Mouse (Mus musculus) heart, embryonic 15.5 days (tissue): Measurements from ENCODE around the gene Hmgcll1. TPM values are rescaled to one million over a fixed set of nuclear protein-coding genes. Genes with fewer than 3 reads are reported as not detected.
A peak's percentile ranks its signal among the peaks of the same experiment; 100 is the strongest.

Experiments used
- ATAC-seq: fragments of 200-750 bp; cut with Nextera tagmentation; replicated peaks from 2 replicates; pipeline ENCODE4 v1.8.0; 2017; ENCODE audit warnings: low read depth, moderate TSS enrichment; ENCODE audit not compliant: insufficient number of reproducible peaks, insufficient read depth, low FRiP score
- H3K27ac ChIP-seq: fragments of 300-500 bp; sonication (generic); 2 replicates; pipeline ENCODE4 v1.5.1; 2015; ENCODE audit warnings: mild to moderate bottlenecking, inconsistent platforms
- H3K27me3 ChIP-seq: fragments of 300-500 bp; sonication (generic); 2 replicates; pipeline ENCODE4 v1.6.1; 2015; ENCODE audit warnings: inconsistent platforms
- H3K36me3 ChIP-seq: fragments of 300-500 bp; sonication (generic); 2 replicates; pipeline ENCODE4 v1.6.1; 2015; ENCODE audit warnings: mild to moderate bottlenecking, inconsistent platforms
- H3K4me1 ChIP-seq: fragments of 300-500 bp; sonication (generic); replicated peaks from 2 replicates; pipeline ENCODE4 v1.6.1; 2015; ENCODE audit warnings: inconsistent platforms
- H3K4me2 ChIP-seq: fragments of 300-500 bp; sonication (generic); 2 replicates; pipeline ENCODE4 v1.6.1; 2015; ENCODE audit warnings: inconsistent platforms, mild to moderate bottlenecking, moderate library complexity
- H3K4me3 ChIP-seq: fragments of 300-500 bp; sonication (generic); 2 replicates; pipeline ENCODE4 v1.5.1; 2015; ENCODE audit warnings: mild to moderate bottlenecking, inconsistent platforms
- H3K9ac ChIP-seq: fragments of 300-500 bp; sonication (generic); 2 replicates; pipeline ENCODE4 v1.6.1; 2015; ENCODE audit warnings: mild to moderate bottlenecking, inconsistent platforms
- H3K9me3 ChIP-seq: fragments of 300-500 bp; sonication (generic); replicated peaks from 2 replicates; pipeline ENCODE4 v1.6.1; 2016; ENCODE audit warnings: inconsistent platforms
- WGBS: fragments of 180-500 bp; shearing (Covaris S2); methylation state at CpG from one replicate; pipeline ENCODE4 v1.1.7; 2015; ENCODE audit warnings: mixed read lengths; 5-methylcytosine and 5-hydroxymethylcytosine counted together
- polyA plus RNA-seq: library from polyadenylated mRNA; unstranded; fragments of >200 nt; fragmentation: Nextera tagmentation; extraction: Ambion mirVana; gene quantifications from 2 replicates; pipeline ENCODE4 v1.2.1, GENCODE M21; 2015

The Hmgcll1 gene
- polyA plus RNA-seq, 1 experiment from 2014 or later: 1.0 TPM

DNA sequence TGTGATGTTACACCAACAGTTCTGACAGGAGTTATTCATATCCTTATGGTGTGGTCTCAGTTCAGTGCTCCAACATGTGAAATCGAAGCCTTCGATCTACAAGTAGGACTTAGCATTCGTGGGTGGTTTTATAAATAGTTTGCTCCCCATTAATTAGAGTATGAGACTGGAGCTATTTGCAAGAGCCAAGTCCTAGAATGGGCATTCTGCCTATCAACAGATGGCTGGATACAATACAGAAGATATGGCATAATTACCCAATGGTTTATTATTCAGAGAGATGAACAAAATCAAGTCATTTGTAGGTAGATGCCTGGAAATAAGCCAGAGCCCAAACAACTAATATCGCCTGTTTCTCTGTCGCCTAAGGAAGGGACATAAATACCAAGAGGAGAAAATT lies 1.3 kb downstream of the Hmgcll1 start:
- Histone ChIP-seq H3K27me3 (no peaks in the 10 kb centered on the region), H3K36me3 (no peaks in the 10 kb centered on the region), H3K9me3 (no peaks in the 10 kb centered on the region), H3K4me3 (no peak overlapping the region), H3K4me2 (no peak overlapping the region), H3K9ac (no peak overlapping the region), H3K27ac (no peak overlapping the region), H3K4me1 (0 out of 2 replicates have a peak, but pooled peaks cover 6% of the 10 kb centered on the region)
- no peak for ATAC-seq
- WGBS: 93% methylated on average over 5 of the region's 5 CpGs

DNA sequence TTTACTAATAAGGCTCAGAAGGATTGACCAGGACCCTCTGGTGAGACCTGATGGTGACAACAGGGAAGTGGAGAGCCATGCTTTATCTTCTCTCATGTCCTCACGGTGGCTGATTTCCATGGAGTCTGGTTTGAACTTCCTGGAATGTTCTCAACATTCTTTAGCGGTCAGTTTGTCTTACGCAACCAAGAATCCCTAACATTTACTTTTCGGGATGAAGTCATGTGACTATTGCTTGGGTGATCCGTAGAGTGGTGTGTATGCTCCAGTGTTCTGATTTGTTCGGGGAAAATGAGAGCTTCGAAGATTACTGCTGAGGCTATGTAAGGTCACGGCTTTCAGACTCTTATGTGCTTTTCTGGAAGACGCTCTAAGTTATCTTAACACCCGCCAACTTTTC lies 1.9 kb downstream of the Hmgcll1 start:
- no peaks in the 10 kb centered on the region for H3K27me3 ChIP-seq
- no peaks in the 10 kb centered on the region for H3K9me3 ChIP-seq
- H3K4me2 ChIP-seq: no peak overlapping the region
- no peaks in the 10 kb centered on the region for H3K36me3 ChIP-seq
- 72% methylated on average over 10 of the region's 10 CpGs for WGBS
- H3K4me1 ChIP-seq: 0 out of 2 replicates have a peak, but pooled peaks cover 6% of the 10 kb centered on the region
- no peak overlapping the region for H3K27ac ChIP-seq
- no peak overlapping the region for H3K9ac ChIP-seq
- no peak for ATAC-seq
- H3K4me3 ChIP-seq: no peak overlapping the region

DNA sequence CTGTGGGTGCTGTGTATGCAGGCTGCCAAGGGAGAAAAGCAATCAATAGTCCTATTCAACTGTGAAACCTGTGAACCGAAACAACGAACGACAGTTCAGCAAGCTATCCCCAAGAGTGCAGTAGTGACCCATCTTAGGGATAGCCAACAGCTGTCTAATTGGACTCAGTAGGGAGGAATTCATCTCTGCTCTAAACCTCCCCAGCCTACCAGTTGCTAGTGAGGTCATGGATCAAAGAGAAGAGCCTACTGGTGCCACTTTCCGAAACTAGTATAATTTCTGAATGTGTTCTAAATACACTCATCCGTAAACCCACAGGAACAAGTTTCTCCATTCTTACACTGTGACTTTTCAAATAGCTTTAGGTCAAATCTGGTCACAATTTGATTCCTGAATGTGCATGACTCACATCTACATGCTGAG lies 8.9 kb downstream of the Hmgcll1 start:
- Histone ChIP-seq H3K36me3 (no peaks in the 10 kb centered on the region), H3K4me1 (no peaks in the 10 kb centered on the region), H3K27me3 (no peaks in the 10 kb centered on the region), H3K27ac (peak overlapping the region; percentile 16; the same call in 1 of the 2 replicates), H3K9ac (no peak overlapping the region), H3K4me3 (no peak overlapping the region), H3K4me2 (no peak overlapping the region), H3K9me3 (no peaks in the 10 kb centered on the region)
- 80% methylated on average over 5 of the region's 5 CpGs for WGBS
- ATAC-seq: no peak

DNA sequence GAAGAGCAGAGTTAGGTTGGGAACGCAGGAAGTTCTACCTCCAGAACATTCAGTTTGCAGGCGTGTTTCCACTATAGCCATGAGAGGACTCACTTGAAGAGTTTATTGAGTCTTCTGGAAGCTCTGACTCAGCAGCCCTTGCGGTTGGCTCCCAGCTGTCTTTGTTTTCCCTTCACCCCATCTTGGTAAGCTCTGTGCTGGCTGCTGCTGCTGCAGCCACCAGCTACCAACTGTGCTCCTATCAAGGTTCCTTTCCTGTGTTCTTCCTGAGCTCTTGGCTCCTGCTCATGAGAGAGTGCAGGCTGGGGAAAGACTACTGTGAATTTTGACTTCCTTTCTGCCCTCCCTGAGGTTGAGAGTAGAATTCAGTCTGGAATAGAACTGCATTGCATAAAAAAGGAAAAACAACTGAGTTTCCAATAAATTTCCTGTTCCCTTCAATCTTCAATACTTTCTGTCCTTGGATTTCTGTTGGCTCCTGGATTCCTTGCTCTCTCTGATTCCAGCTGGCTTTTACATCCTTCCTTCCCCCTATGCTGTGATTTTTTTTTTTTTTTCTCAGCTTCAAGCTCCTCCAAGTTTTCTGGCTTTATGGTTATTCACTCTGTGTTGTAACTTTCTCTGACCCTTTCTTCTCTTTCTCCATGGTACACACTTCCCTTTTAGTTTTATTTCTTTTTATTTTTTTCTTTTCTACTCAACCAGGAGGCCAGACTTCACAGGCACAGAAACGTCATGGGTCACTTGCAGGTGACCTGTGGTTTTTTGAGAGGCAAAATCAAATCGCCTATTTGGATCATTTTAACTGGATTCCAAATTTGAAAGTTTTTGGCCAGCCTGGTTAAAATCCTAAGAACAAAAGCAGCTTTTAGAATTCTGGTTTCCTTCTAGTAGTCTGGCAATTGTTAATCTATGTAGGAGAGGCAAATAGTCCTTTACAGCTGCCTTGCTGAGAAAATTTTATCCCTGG lies 9.9 kb downstream of the Hmgcll1 start:
- peak; percentile 87 for ATAC-seq
- Histone ChIP-seq H3K9ac (no peak overlapping the region), H3K36me3 (no peaks in the 10 kb centered on the region), H3K4me3 (no peak overlapping the region), H3K27ac (peak overlapping the region; percentile 65), H3K27me3 (no peaks in the 10 kb centered on the region), H3K9me3 (no peaks in the 10 kb centered on the region), H3K4me2 (no peak overlapping the region), H3K4me1 (no peaks in the 10 kb centered on the region)
- 37% methylated on average over 5 of the region's 5 CpGs for WGBS

DNA sequence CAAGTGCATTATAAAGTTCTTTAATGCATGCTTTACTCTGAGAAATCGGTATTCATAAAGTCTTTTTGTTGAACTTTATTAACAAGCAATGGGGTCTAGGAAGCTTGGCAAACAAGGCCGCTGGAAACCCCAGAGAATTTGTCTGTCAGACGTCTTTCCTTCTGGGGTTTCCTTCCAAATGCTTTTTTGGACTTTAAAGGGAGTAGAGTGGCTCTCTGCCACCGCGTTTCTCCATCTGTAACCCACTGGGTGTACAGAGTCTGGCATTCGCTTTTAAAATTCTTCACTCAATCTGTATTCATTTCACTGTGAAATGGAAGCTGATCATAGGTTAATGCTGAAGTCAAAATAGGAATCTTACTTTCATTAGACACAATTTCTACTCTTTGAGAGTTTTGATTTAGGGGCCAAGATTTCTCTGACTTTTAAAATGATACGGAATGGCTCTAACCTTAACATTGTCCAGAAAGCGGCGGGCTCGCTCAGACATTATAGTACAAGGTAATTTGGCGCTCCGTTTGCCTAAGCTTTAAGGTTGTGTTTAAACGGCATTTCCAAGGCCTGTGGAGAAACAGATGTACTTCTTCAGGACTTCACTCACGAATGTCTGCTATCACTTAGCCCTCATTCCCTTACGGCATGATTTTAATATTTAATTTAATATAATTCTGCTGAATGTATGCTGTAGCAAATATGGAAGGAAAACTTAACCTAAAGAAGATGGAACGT lies 15.0 kb downstream of the Hmgcll1 start:
- no peaks in the 10 kb centered on the region for H3K9me3 ChIP-seq
- no peaks in the 10 kb centered on the region for H3K36me3 ChIP-seq
- H3K4me3 ChIP-seq: no peak overlapping the region
- H3K27me3 ChIP-seq: no peaks in the 10 kb centered on the region
- ATAC-seq: no peak
- 80% methylated on average over 16 of the region's 16 CpGs for WGBS
- no peak overlapping the region for H3K4me2 ChIP-seq
- H3K4me1 ChIP-seq: no peaks in the 10 kb centered on the region
- H3K9ac ChIP-seq: no peak overlapping the region
- H3K27ac ChIP-seq: no peak overlapping the region

DNA sequence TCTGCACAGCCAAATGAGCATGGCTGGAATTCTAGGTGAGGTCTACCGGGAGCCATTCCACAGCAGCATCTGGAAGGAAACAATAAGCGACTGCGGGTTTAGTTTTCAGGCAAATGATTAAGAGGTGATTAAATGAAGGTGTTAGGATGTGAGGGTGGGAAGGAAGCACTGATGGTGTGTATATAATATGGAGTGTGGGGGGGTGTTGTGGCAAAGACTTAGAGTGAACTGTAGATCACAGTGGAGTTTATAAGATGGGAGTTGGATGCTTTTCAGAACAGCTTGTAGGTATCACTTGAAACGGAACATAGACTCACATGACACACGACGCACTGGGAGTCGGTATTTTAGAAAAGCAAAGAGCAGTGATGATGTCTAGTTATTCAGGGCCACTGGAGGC lies 20.4 kb downstream of the Hmgcll1 start:
- ATAC-seq: no peak
- Histone ChIP-seq H3K27me3 (no peaks in the 10 kb centered on the region), H3K9me3 (no peaks in the 10 kb centered on the region), H3K36me3 (no peaks in the 10 kb centered on the region), H3K9ac (no peak overlapping the region), H3K4me1 (no peaks in the 10 kb centered on the region), H3K27ac (no peak overlapping the region), H3K4me2 (no peak overlapping the region), H3K4me3 (no peak overlapping the region)
- 74% methylated on average over 7 of the region's 7 CpGs for WGBS

DNA sequence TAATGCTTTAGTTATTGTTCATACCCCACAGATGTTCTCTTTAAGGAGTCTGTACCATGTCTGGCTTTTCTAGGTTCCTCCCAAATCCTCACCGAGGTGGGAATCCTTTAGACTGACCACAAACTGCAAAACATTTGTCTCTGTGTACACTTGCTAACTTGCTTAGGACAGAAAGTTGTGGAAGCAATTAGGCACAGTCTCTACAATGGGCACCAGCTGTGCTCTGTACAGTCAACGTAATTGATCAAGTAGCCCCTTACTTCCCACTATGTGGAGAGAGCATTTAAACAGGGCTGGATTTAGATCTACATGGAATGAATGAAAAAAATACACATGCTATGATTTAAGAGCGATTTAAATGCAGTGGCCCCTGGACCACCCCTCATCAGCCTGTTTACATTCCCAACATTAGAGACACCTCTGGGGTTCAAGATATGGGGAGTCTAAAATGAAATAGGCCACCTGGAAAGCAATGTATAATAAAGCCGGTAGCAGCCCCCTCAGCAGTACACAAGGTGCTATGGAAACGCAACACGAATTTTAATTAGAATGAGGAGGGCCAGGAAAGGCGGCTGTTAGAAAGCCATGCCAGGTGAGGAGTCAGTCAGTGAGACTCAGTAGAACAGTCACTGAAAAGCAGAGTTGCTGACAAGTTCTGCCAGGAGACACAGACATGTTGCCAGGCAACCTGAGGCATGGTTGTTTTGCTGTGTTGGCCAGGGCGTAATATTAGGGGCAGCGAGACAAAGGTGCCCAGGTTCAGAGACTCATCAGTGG lies 23.9 kb downstream of the Hmgcll1 start:
- Histone ChIP-seq H3K36me3 (no peaks in the 10 kb centered on the region), H3K4me2 (no peak overlapping the region), H3K27ac (no peak overlapping the region), H3K9me3 (no peaks in the 10 kb centered on the region), H3K27me3 (no peaks in the 10 kb centered on the region), H3K4me1 (no peaks in the 10 kb centered on the region), H3K9ac (no peak overlapping the region), H3K4me3 (no peak overlapping the region)
- no peak for ATAC-seq
- WGBS: 75% methylated on average over 9 of the region's 9 CpGs

DNA sequence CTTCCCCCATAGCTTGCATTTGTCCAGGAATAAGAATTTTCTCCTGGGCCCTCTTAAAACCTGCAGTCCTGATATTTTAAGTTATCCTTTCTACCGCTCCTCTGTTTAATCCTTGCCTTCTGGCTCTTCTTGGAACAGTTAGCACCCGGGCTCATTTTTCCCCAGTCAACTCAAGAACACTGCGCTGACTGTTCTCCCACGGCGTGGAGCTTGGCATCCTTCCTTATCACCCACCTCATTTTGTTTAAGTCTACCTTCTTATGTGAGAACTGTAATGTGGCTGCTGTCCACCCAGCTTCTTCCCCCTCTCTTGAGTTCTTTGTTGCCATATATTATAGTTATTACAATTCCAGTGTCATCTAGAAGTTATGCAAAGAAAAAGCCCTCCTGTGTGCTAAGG lies 25.1 kb downstream of the Hmgcll1 start:
- no peak overlapping the region for H3K4me2 ChIP-seq
- 77% methylated on average over 5 of the region's 5 CpGs for WGBS

DNA sequence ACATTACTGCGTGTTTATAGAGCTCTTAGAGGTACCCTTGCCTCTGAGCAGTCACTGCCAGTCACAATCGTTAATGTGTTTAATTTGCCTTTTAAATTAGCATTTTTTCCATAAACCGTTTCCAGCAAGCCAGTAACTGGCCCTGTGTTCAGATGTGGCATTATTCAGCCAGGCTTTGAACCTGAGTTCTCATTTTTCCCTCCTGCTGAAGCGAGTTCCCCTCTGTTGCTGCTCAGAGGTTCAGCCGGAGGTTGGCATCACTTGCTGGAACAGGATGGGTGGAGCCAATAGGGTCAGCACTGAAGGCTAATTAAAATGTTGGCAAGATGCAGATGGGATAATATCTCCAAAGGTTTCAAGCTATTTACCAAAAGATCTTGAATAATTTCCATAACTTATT lies 28.7 kb downstream of the Hmgcll1 start:
- no peaks in the 10 kb centered on the region for H3K27me3 ChIP-seq
- H3K36me3 ChIP-seq: no peaks in the 10 kb centered on the region
- H3K27ac ChIP-seq: no peak overlapping the region
- 73% methylated on average over 5 of the region's 5 CpGs for WGBS
- ATAC-seq: no peak
- H3K4me2 ChIP-seq: no peak overlapping the region
- no peak overlapping the region for H3K4me3 ChIP-seq
- no peak overlapping the region for H3K9ac ChIP-seq
- H3K4me1 ChIP-seq: no peaks in the 10 kb centered on the region
- no peaks in the 10 kb centered on the region for H3K9me3 ChIP-seq

More for the DNA sequence above, 25.1 kb downstream of the Hmgcll1 start:
- H3K4me1 ChIP-seq: no peaks in the 10 kb centered on the region
- no peak for ATAC-seq
- H3K9me3 ChIP-seq: no peaks in the 10 kb centered on the region
- no peak overlapping the region for H3K27ac ChIP-seq
- H3K36me3 ChIP-seq: no peaks in the 10 kb centered on the region
- H3K9ac ChIP-seq: no peak overlapping the region
- no peaks in the 10 kb centered on the region for H3K27me3 ChIP-seq
- no peak overlapping the region for H3K4me3 ChIP-seq

DNA sequence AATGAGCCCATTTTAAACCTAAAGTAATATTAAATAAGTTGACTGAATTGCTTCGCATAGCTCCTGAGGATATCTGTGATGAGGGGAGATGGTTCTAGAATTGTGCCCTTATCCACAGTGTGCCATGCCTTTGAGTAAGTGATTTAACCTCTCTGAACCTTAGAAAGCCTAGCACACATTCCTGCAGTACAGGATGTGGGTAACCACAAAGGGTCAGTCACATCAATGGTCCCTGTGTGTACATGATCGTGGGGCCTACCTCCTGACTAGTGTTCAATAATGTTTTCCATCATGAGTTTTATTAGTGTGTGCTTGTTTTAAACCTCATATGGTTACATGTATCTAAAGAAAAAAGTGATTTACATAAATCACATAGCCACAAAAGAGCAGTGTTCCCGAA lies 46.3 kb downstream of the Hmgcll1 start:
- H3K9ac ChIP-seq: no peak overlapping the region
- no peaks in the 10 kb centered on the region for H3K27me3 ChIP-seq
- no peak for ATAC-seq
- no peaks in the 10 kb centered on the region for H3K36me3 ChIP-seq
- H3K4me3 ChIP-seq: no peak overlapping the region
- no peak overlapping the region for H3K4me2 ChIP-seq
- H3K27ac ChIP-seq: no peak overlapping the region
- no peaks in the 10 kb centered on the region for H3K4me1 ChIP-seq
- 78% methylated on average over 3 of the region's 3 CpGs for WGBS
- no peaks in the 10 kb centered on the region for H3K9me3 ChIP-seq

DNA sequence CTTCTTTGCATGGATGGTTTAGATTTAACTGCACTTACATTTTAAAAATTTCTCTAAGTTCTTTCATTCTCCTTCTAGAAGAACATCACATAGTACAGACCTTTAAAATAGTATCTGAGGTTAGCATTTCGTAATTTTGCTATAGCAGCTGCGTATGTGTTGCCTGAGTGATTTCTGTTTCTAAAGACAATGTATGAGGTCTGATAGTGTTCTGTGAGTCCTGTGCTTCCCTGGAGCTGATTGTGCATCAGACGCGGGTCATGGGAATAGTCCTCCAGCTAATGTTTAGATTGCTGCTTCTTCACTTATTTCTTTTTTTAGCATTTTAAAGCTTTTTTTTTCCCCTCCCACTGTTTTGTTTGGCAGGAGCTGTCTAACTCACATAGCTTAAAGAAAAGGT lies 46.8 kb downstream of the Hmgcll1 start:
- WGBS: 53% methylated on average over 4 of the region's 4 CpGs
- no peak for ATAC-seq

More for the DNA sequence above, 46.8 kb downstream of the Hmgcll1 start:
- no peaks in the 10 kb centered on the region for H3K9me3 ChIP-seq
- no peaks in the 10 kb centered on the region for H3K36me3 ChIP-seq
- H3K27me3 ChIP-seq: no peaks in the 10 kb centered on the region
- H3K9ac ChIP-seq: no peak overlapping the region
- no peak overlapping the region for H3K27ac ChIP-seq
- no peak overlapping the region for H3K4me2 ChIP-seq
- H3K4me3 ChIP-seq: no peak overlapping the region
- H3K4me1 ChIP-seq: no peaks in the 10 kb centered on the region
